Mouse (Mus musculus) embryonic facial prominence, embryonic 12.5 days (tissue): Measurements from ENCODE around the gene Susd2. TPM values are rescaled to one million over a fixed set of nuclear protein-coding genes. Genes with fewer than 3 reads are reported as not detected.

Experiments
- ATAC-seq: fragments of 200-750 bp; cut with Nextera tagmentation; 2 replicates; pipeline ENCODE4 v1.8.0; 2017; ENCODE audit not compliant: insufficient number of reproducible peaks, insufficient read depth, low FRiP score, low TSS enrichment
- H3K27ac ChIP-seq: fragments of 300-500 bp; sonication (generic); 2 replicates; pipeline ENCODE4 v1.5.1; 2016; ENCODE audit warnings: mild to moderate bottlenecking
- H3K27me3 ChIP-seq: fragments of 300-500 bp; sonication (generic); 2 replicates; pipeline ENCODE4 v1.6.1; 2016; ENCODE audit warnings: mild to moderate bottlenecking, moderate library complexity
- H3K36me3 ChIP-seq: fragments of 300-500 bp; sonication (generic); 2 replicates; pipeline ENCODE4 v1.6.1; 2016; ENCODE audit warnings: mild to moderate bottlenecking
- H3K4me1 ChIP-seq: fragments of 300-500 bp; sonication (generic); 2 replicates; pipeline ENCODE4 v1.6.1; 2016
- H3K4me2 ChIP-seq: fragments of 300-500 bp; sonication (generic); replicated peaks from 2 replicates; pipeline ENCODE4 v1.6.1; 2016; ENCODE audit warnings: mild to moderate bottlenecking, moderate library complexity
- H3K4me3 ChIP-seq: fragments of 300-500 bp; sonication (generic); 2 replicates; pipeline ENCODE4 v1.5.1; 2016; ENCODE audit warnings: mild to moderate bottlenecking
- H3K9ac ChIP-seq: fragments of 300-500 bp; sonication (generic); 2 replicates; pipeline ENCODE4 v1.6.1; 2016; ENCODE audit warnings: mild to moderate bottlenecking, moderate library complexity
- H3K9me3 ChIP-seq: fragments of 300-500 bp; sonication (generic); 2 replicates; pipeline ENCODE4 v1.6.1; 2016; ENCODE audit warnings: mild to moderate bottlenecking, moderate library complexity
- WGBS: fragments of 180-500 bp; shearing (Covaris S2); methylation state at CpG from one replicate; pipeline ENCODE4 v1.1.7; 2016; 5-methylcytosine and 5-hydroxymethylcytosine counted together
- polyA plus RNA-seq: library from polyadenylated mRNA; unstranded; fragments of >200 nt; fragmentation: Nextera tagmentation; extraction: Ambion mirVana; gene quantifications from 2 replicates; pipeline ENCODE4 v1.2.1, GENCODE M21; 2016

Susd2 gene
- polyA plus RNA-seq, 1 experiment from 2014 or later: 2.7 TPM

GRCm38 (mm10) chr10:75610486-75610885, 33.3 kb downstream of the Susd2 start:
- Histone ChIP-seq H3K9me3 (no peaks in the 10 kb centered on the region), H3K4me2 (no peak overlapping the region), H3K27me3 (no peaks in the 10 kb centered on the region), H3K9ac (no peak overlapping the region), H3K27ac (no peak overlapping the region), H3K36me3 (no peaks in the 10 kb centered on the region), H3K4me3 (no peak overlapping the region), H3K4me1 (no peaks in the 10 kb centered on the region)
- ATAC-seq: no peak
- 56% methylated on average over 7 of the region's 7 CpGs for WGBS

GRCm38 (mm10) chr10:75608975-75609374, 34.8 kb downstream of the Susd2 start:
- Histone ChIP-seq H3K4me3 (no peak overlapping the region), H3K36me3 (no peaks in the 10 kb centered on the region), H3K27ac (no peak overlapping the region), H3K9ac (no peak overlapping the region), H3K4me1 (no peaks in the 10 kb centered on the region), H3K9me3 (no peaks in the 10 kb centered on the region), H3K4me2 (no peak overlapping the region), H3K27me3 (no peaks in the 10 kb centered on the region)
- no peak for ATAC-seq
- WGBS: 85% methylated on average over 11 of the region's 11 CpGs

DNA sequence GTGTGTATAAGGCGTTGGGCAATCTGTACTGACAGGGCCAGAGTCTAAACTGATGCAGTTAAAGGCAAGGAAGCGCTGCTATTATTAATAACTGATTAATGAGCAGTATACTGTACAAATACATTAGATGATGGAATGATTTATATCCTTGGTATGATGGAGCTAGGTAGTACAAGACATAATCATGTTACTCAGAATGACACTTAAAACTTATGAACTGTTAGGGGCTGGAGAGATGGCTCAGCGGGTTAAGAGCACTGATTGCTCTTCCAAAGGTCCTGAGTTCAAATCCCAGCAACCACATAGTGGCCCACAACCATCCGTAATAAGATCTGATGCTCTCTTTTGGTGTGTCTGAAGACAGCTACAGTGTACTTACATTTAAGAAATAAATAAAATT, 36.6 kb downstream of the Susd2 start:
- Histone ChIP-seq H3K4me1 (no peaks in the 10 kb centered on the region), H3K4me2 (no peak overlapping the region), H3K4me3 (no peak overlapping the region), H3K36me3 (no peaks in the 10 kb centered on the region), H3K27ac (no peak overlapping the region), H3K27me3 (no peaks in the 10 kb centered on the region), H3K9ac (no peak overlapping the region), H3K9me3 (no peaks in the 10 kb centered on the region)
- WGBS: 86% methylated on average over 4 of the region's 4 CpGs
- ATAC-seq: no peak

DNA sequence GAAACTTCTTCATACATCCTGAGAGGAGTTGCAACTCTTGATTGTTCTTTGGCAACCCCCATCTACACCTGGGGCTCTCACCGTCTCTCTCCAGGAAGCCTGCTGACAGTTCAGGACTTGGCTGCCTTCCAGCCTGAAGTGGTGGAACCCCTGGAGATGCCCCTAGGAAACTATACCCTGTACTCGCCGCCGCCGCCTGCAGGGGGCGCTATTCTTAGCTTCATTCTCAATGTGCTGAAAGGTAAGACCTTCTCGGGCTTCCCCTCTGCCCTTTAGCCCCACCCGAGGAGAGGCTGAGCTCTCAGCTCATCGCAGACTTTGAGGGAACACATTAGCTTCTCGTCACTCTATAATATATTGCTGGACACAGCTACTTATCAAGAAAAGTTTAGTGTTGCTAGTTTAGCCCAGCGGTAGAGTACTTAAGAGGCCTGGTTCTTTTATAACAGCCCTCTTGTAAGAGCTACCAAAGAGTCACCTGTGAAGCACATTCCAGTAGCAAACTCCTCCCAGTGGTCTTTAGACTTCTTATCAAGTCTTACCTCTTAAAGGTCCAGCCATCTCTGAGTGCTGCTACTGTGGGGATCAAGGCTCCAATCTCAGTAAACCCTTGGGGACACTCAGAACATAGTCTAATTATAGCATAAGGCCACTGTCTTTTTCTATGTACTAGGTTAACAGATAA, 38.5 kb downstream of the Susd2 start:
- H3K27me3 ChIP-seq: no peaks in the 10 kb centered on the region
- H3K9ac ChIP-seq: no peak overlapping the region
- no peak overlapping the region for H3K4me2 ChIP-seq
- 47% methylated on average over 11 of the region's 11 CpGs for WGBS
- no peaks in the 10 kb centered on the region for H3K9me3 ChIP-seq
- H3K36me3 ChIP-seq: no peaks in the 10 kb centered on the region
- H3K27ac ChIP-seq: no peak overlapping the region
- H3K4me1 ChIP-seq: no peaks in the 10 kb centered on the region
- ATAC-seq: no peak
- H3K4me3 ChIP-seq: no peak overlapping the region

DNA sequence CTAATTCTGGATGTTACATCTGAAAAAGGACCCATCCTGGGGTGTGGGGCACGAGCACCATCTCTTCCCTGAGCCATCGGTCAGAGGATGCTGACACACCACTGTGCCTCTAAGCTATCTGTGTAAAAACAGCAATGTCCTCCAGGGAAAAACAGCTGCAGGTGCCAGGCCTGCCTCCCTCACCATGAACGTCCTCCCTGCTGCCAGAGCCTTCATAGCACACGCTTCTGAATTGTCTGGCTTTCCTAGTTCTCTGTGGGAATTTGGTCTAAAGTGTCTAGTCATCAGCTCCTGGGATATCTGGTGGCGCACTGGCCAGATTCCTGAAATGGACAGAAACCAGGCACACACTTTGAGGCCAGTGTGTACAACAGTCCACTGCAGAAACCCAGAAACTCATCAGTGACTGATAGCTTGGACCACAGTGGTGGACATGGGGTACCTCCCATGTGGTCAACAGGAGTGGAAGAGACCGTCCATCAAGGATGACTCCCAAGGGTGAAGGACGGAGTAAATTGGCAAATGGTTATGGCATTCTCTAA, 43.5 kb downstream of the Susd2 start:
- no peak for ATAC-seq
- Histone ChIP-seq H3K36me3 (no peaks in the 10 kb centered on the region), H3K4me1 (no peaks in the 10 kb centered on the region), H3K27ac (no peak overlapping the region), H3K9me3 (no peaks in the 10 kb centered on the region; the same call in 1 of the 2 replicates), H3K9ac (no peak overlapping the region), H3K4me3 (no peak overlapping the region), H3K4me2 (no peak overlapping the region), H3K27me3 (no peaks in the 10 kb centered on the region)
- WGBS: 78% methylated on average over 7 of the region's 7 CpGs

DNA sequence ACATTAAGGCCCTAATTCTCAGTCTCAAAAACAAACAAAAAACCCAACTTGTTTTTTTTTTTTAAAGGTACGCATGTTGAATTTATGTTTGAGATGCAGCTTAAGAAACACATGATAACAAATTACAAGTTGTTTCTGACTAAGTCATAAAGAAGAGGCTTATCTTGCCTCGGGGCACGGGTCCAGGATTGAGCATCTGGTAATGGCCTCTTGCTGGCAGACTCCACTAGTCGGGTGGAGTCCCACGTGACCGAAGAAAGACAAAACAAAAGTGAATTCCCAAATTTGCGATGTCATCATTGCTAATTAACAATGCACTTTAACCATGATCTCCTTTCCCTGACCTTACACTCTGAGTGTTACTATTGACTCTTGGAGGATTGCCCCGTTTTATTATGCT, 47.8 kb downstream of the Susd2 start:
- H3K4me1 ChIP-seq: no peaks in the 10 kb centered on the region
- H3K36me3 ChIP-seq: no peaks in the 10 kb centered on the region
- no peak for ATAC-seq
- H3K9me3 ChIP-seq: no peaks in the 10 kb centered on the region; the same call in 1 of the 2 replicates
- no peak overlapping the region for H3K27ac ChIP-seq
- no peak overlapping the region for H3K9ac ChIP-seq
- WGBS: 86% methylated on average over 8 of the region's 8 CpGs
- H3K4me2 ChIP-seq: no peak overlapping the region
- no peak overlapping the region for H3K4me3 ChIP-seq
- H3K27me3 ChIP-seq: no peaks in the 10 kb centered on the region

- no peak for ATAC-seq
- Histone ChIP-seq H3K4me1 (peaks cover 8% of the 10 kb centered on the region), H3K9me3 (no peaks in the 10 kb centered on the region), H3K27me3 (no peaks in the 10 kb centered on the region), H3K9ac (no peak overlapping the region), H3K4me2 (no peak overlapping the region), H3K4me3 (no peak overlapping the region), H3K36me3 (no peaks in the 10 kb centered on the region), H3K27ac (no peak overlapping the region)
- WGBS: 80% methylated on average over 7 of the region's 7 CpGs
Observed at GRCm38 (mm10) chr10:75592585-75592984, 51.2 kb downstream of the Susd2 start.

- H3K27ac ChIP-seq: peak overlapping the region; percentile 41; the same call in 1 of the 2 replicates
Observed at GRCm38 (mm10) chr10:75591211-75591894, 52.5 kb downstream of the Susd2 start.

GRCm38 (mm10) chr10:75589651-75590050, 54.2 kb downstream of the Susd2 start:
- peaks cover 8% of the 10 kb centered on the region for H3K4me1 ChIP-seq
- no peak for ATAC-seq
- H3K9ac ChIP-seq: no peak overlapping the region
- peaks cover 3% of the 10 kb centered on the region for H3K27me3 ChIP-seq
- no peak overlapping the region for H3K4me3 ChIP-seq
- no peaks in the 10 kb centered on the region for H3K9me3 ChIP-seq
- no peak overlapping the region; the same call in 1 of the 2 replicates for H3K4me2 ChIP-seq
- WGBS: 70% methylated on average over 16 of the region's 16 CpGs
- H3K27ac ChIP-seq: peak overlapping the region; percentile 46; the same call in 1 of the 2 replicates
- no peaks in the 10 kb centered on the region for H3K36me3 ChIP-seq

More at GRCm38 (mm10) chr10:75591211-75591894, 52.5 kb downstream of the Susd2 start:
- 77% methylated on average over 12 of the region's 12 CpGs for WGBS
- Histone ChIP-seq H3K9ac (no peak overlapping the region), H3K4me2 (no peak overlapping the region), H3K4me3 (no peak overlapping the region), H3K4me1 (peaks cover 8% of the 10 kb centered on the region), H3K27me3 (no peaks in the 10 kb centered on the region), H3K9me3 (no peaks in the 10 kb centered on the region), H3K36me3 (no peaks in the 10 kb centered on the region)
- ATAC-seq: no peak

- Histone ChIP-seq H3K9me3 (no peaks in the 10 kb centered on the region), H3K9ac (no peak within 1 kb of the TSS), H3K4me3 (no peak within 1 kb of the TSS), H3K4me2 (no peak within 1 kb of the TSS; the same call in 1 of the 2 replicates), H3K27ac (peak within 1 kb of the TSS; percentile 46; the same call in 1 of the 2 replicates), H3K27me3 (peaks cover 4% of the 10 kb centered on the region), H3K36me3 (no peaks in the 10 kb centered on the region), H3K4me1 (peaks cover 8% of the 10 kb centered on the region)
- no peak for ATAC-seq
- WGBS: 25% methylated on average over 5 of the region's 5 CpGs
Observed at GRCm38 (mm10) chr10:75589129-75589528, 54.7 kb downstream of the Susd2 start, which contains the start of gene Ggt5. Gene Ggt5 (plus strand): TSS chr10:75589340.

GRCm38 (mm10) chr10:75588336-75588735, 55.5 kb downstream of the Susd2 start:
- Histone ChIP-seq H3K36me3 (no peaks in the 10 kb centered on the region), H3K27me3 (peaks cover 4% of the 10 kb centered on the region), H3K4me3 (no peak overlapping the region), H3K9ac (no peak overlapping the region), H3K4me2 (no peak overlapping the region), H3K9me3 (no peaks in the 10 kb centered on the region), H3K27ac (no peak overlapping the region), H3K4me1 (peaks cover 8% of the 10 kb centered on the region)
- no peak for ATAC-seq
- 66% methylated on average over 5 of the region's 5 CpGs for WGBS

GRCm38 (mm10) chr10:75587781-75588180, 56.0 kb downstream of the Susd2 start:
- 84% methylated on average over 4 of the region's 4 CpGs for WGBS
- Histone ChIP-seq H3K9me3 (no peaks in the 10 kb centered on the region), H3K27ac (no peak overlapping the region), H3K4me2 (no peak overlapping the region), H3K36me3 (no peaks in the 10 kb centered on the region), H3K4me3 (no peak overlapping the region), H3K9ac (no peak overlapping the region), H3K27me3 (peaks cover 4% of the 10 kb centered on the region), H3K4me1 (peaks cover 8% of the 10 kb centered on the region)
- no peak for ATAC-seq
